ENCODE assay signal across 9 mouse cellular contexts in the genomic region with DNA sequence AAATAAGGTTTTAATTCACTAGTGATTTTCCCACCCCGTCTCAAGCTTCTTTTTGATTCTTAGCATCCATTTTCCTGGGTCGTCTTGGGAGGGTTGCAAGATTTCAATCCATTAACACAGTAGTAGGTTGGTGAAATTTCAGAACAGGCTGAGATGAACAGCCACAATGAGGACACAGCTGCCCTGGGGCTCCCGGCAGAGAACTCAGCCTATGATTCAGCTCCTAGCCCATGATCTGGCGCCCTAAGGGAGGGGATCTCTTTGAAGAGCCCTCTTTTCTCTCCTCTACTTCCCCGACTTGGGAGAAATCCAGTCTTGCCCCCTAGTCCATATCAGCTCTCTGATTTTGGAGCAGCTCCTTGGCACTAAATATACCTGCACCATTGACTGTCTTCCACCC. TPM values are rescaled to one million over a fixed set of nuclear protein-coding genes. Genes with fewer than 3 reads are reported as not detected.
DNase-seq lines count a peak whose midpoint lies in the region; ATAC-seq and TF ChIP-seq lines count a peak whose summit lies in the region.
"Had no signal": no experiment of that assay in that cellular context is flagged by ENCODE, and none has a peak within 500 bp of the region (broad histone marks: within the 10 kb centered on the region; RNA-seq: fewer than 3 reads in every experiment).

No protein-coding gene starts in this region.

- no peaks in the 10 kb centered on the region for H3K36me3 ChIP-seq in kidney, embryonic 15.5 days
- no peaks in the 10 kb centered on the region for H3K36me3 ChIP-seq in embryonic facial prominence, embryonic 14.5 days (ENCODE audit: control insufficient read depth, insufficient read depth, low read length)
- H3K36me3 ChIP-seq in intestine, postnatal 0 days (ENCODE audit: control insufficient read depth, insufficient read depth) = no peaks in the 10 kb centered on the region
- H3K36me3 ChIP-seq in kidney, adult 2 months (ENCODE audit: control insufficient read depth, insufficient read depth, low read length) = no peaks in the 10 kb centered on the region

- 32% methylated on average over 5 of the region's 5 CpGs for WGBS in kidney, embryonic 15.5 days
- WGBS in embryonic facial prominence, embryonic 14.5 days = 16% methylated on average over 5 of the region's 5 CpGs
- 39% methylated on average over 5 of the region's 5 CpGs for WGBS in intestine, postnatal 0 days
- 54% methylated on average over 5 of the region's 5 CpGs for WGBS in kidney, adult 2 months

- no peak for DNase-seq in kidney, postnatal 10 days
- DNase-seq in embryonic facial prominence, embryonic 14.5 days (ENCODE audit: low spot score) = no peak
- peak; percentile 52 for DNase-seq in retina, embryonic 14.5 days (ENCODE audit: low spot score)
- DNase-seq in natural killer cell, adult 2 months (ENCODE audit: low spot score in 2 of 2) = no peak
- no peak for DNase-seq in kidney, adult 2 months

- peak overlapping the region; percentile 34 for H3K4me3 ChIP-seq in kidney, embryonic 15.5 days (replicated peaks)
- H3K4me3 ChIP-seq in embryonic facial prominence, embryonic 14.5 days (ENCODE audit: low read depth, low read length) = peak overlapping the region; percentile 22
- no peak overlapping the region for H3K4me3 ChIP-seq in intestine, postnatal 0 days (ENCODE audit: low read depth, low read length)
- no peak overlapping the region for H3K4me3 ChIP-seq in kidney, adult 2 months (ENCODE audit: insufficient read depth, low read depth, low read length)
- H3K4me3 ChIP-seq: erythroblast, embryonic 14.5 days had no signal

- TF ChIP-seq POLR2A in kidney, adult 2 months (IDR thresholded peaks at IDR 0.05; ENCODE audit: low read depth, low read length) = no peak

- H3K27ac ChIP-seq in kidney, embryonic 15.5 days = no peak overlapping the region
- no peak overlapping the region for H3K27ac ChIP-seq in embryonic facial prominence, embryonic 14.5 days (replicated peaks; ENCODE audit: low read depth, low read length)
- H3K27ac ChIP-seq in intestine, postnatal 0 days (ENCODE audit: low read depth, low read length) = no peak overlapping the region
- no peak overlapping the region for H3K27ac ChIP-seq in kidney, adult 2 months (ENCODE audit: insufficient read depth, low read depth, low read length)

- H3K9me3 ChIP-seq in kidney, embryonic 15.5 days (replicated peaks) = no peaks in the 10 kb centered on the region
- H3K9me3 ChIP-seq in embryonic facial prominence, embryonic 14.5 days (ENCODE audit: control insufficient read depth, low read length) = no peaks in the 10 kb centered on the region
- no peaks in the 10 kb centered on the region for H3K9me3 ChIP-seq in intestine, postnatal 0 days (ENCODE audit: control insufficient read depth)

- H3K4me2 ChIP-seq in kidney, embryonic 15.5 days = peak overlapping the region; percentile 59
- H3K4me2 ChIP-seq in embryonic facial prominence, embryonic 14.5 days (ENCODE audit: low read depth, low read length) = peak overlapping the region; percentile 52
- 0 out of 2 replicates have a peak overlapping the region, but pooled peaks have one; percentile 30 for H3K4me2 ChIP-seq in intestine, postnatal 0 days (replicated peaks; ENCODE audit: low read depth)

- H3K27me3 ChIP-seq in kidney, embryonic 15.5 days = peaks cover 8% of the 10 kb centered on the region; the same call in 1 of the 2 replicates
- peaks cover 5% of the 10 kb centered on the region; the same call in 1 of the 2 replicates for H3K27me3 ChIP-seq in embryonic facial prominence, embryonic 14.5 days (replicated peaks; ENCODE audit: control insufficient read depth, insufficient read depth, low read length)
- H3K27me3 ChIP-seq in intestine, postnatal 0 days (replicated peaks; ENCODE audit: control insufficient read depth, insufficient read depth, low read length) = peaks cover 8% of the 10 kb centered on the region; the same call in 1 of the 2 replicates
- H3K27me3 ChIP-seq in kidney, adult 2 months (replicated peaks; ENCODE audit: control insufficient read depth, insufficient read depth, low read length) = no peaks in the 10 kb centered on the region

- TF ChIP-seq CTCF in intestine, postnatal 0 days (IDR thresholded peaks at IDR 0.05; ENCODE audit: low read depth) = no peak
- no peak for TF ChIP-seq CTCF in kidney, adult 2 months (conservative IDR thresholded peaks at IDR 0.05; ENCODE audit: insufficient read depth, insufficient read length, low read depth, low read length)

- peaks cover 30% of the 10 kb centered on the region for H3K4me1 ChIP-seq in kidney, embryonic 15.5 days
- H3K4me1 ChIP-seq in embryonic facial prominence, embryonic 14.5 days (ENCODE audit: control insufficient read depth, insufficient read depth, low read length) = no peaks in the 10 kb centered on the region
- no peaks in the 10 kb centered on the region for H3K4me1 ChIP-seq in intestine, postnatal 0 days (replicated peaks; ENCODE audit: control insufficient read depth, insufficient read depth, low read length)
- no peaks in the 10 kb centered on the region; the same call in 1 of the 2 replicates for H3K4me1 ChIP-seq in kidney, adult 2 months (ENCODE audit: control insufficient read depth, insufficient read depth, low read length)

- H3K9ac ChIP-seq in kidney, embryonic 15.5 days = 0 out of 2 replicates have a peak overlapping the region, but pooled peaks have one; percentile 12
- H3K9ac ChIP-seq in embryonic facial prominence, embryonic 14.5 days (ENCODE audit: low read depth, low read length) = no peak overlapping the region
- no peak overlapping the region for H3K9ac ChIP-seq in intestine, postnatal 0 days (ENCODE audit: low read depth, low read length)

- ATAC-seq in kidney, embryonic 15.5 days (replicated peaks; ENCODE audit: low FRiP score) = 0 out of 2 replicates have a peak, but pooled peaks have one; percentile 6
- no peak for ATAC-seq in embryonic facial prominence, embryonic 14.5 days (ENCODE audit: low read depth)
- no peak for ATAC-seq in intestine, postnatal 0 days
- ATAC-seq in megakaryocyte, adult 5-6 weeks (ENCODE audit: poor library complexity, severe bottlenecking) = no peak

RNA-seq across cellular contexts. Expression of gene Akap1, which starts 41.9 kb away (rescaled TPM):
- polyA plus RNA-seq in kidney, embryonic 15.5 days (2015; fragmentation: Nextera tagmentation; extraction: Ambion mirVana) = 20.8 and 22.2 TPM in 2 replicates
- polyA plus RNA-seq in embryonic facial prominence, embryonic 14.5 days (2014; fragmentation: Nextera tagmentation; extraction: Ambion mirVana) = 22.2 and 28.2 TPM in 2 replicates
- polyA plus RNA-seq in intestine, postnatal 0 days (2015; fragmentation: Nextera tagmentation; extraction: Ambion mirVana) = 12.3 and 12.4 TPM in 2 replicates
- 1.8 and 2.1 TPM in 2 replicates for total RNA-seq in megakaryocyte, adult 5-6 weeks (2015)
- 2.3 and 6.6 TPM in 2 replicates for total RNA-seq in megakaryocyte, adult 5-6 weeks (2017)
- polyA plus RNA-seq in kidney, adult 2 months (2012; rRNA removed) = 72.6 and 73.1 TPM in 2 replicates

Comparison
In these comparisons a context has a peak if more than half of its experiments do, and no peak if none do; other contexts are left out.
1. H3K4me3 ChIP-seq: peak in kidney, embryonic 15.5 days (single experiment) and embryonic facial prominence, embryonic 14.5 days (single experiment); none in intestine, postnatal 0 days (single experiment) and kidney, adult 2 months (single experiment).
2. Peak in every context shown above with its lines, with median percentiles within 50 percentile points of each other: H3K4me2 ChIP-seq.